Mouse (Mus musculus) stomach, embryonic 16.5 days (tissue): Measurements from ENCODE around the gene Nlrp6. TPM values are rescaled to one million over a fixed set of nuclear protein-coding genes. Genes with fewer than 3 reads are reported as not detected.
A peak's percentile ranks its signal among the peaks of the same experiment; 100 is the strongest.

Experiments used
- ATAC-seq: fragments of 200-750 bp; cut with Nextera tagmentation; 2 replicates; pipeline ENCODE4 v1.8.0; 2017; ENCODE audit warnings: moderate number of reproducible peaks, moderate TSS enrichment; ENCODE audit not compliant: insufficient read depth, low FRiP score
- H3K27ac ChIP-seq: fragments of 300-500 bp; sonication (generic); 2 replicates; pipeline ENCODE4 v1.5.1; 2014; ENCODE audit warnings: low read length
- H3K27me3 ChIP-seq: fragments of 300-500 bp; sonication (generic); 2 replicates; pipeline ENCODE4 v1.6.1; 2014; ENCODE audit warnings: low read length, control low read depth, mixed read lengths; ENCODE audit not compliant: control insufficient read depth, insufficient read depth
- H3K36me3 ChIP-seq: fragments of 300-500 bp; sonication (generic); 2 replicates; pipeline ENCODE4 v1.6.1; 2014; ENCODE audit warnings: low read length; ENCODE audit not compliant: control insufficient read depth, insufficient read depth
- H3K4me1 ChIP-seq: fragments of 300-500 bp; sonication (generic); 2 replicates; pipeline ENCODE4 v1.6.1; 2014; ENCODE audit warnings: low read length, control low read depth, mixed read lengths; ENCODE audit not compliant: control insufficient read depth, insufficient read depth
- H3K4me2 ChIP-seq: fragments of 300-500 bp; sonication (generic); 2 replicates; pipeline ENCODE4 v1.6.1; 2014; ENCODE audit warnings: low read depth, low read length, mixed read lengths
- H3K4me3 ChIP-seq: fragments of 300-500 bp; sonication (generic); replicated peaks from 2 replicates; pipeline ENCODE4 v1.5.1; 2014; ENCODE audit warnings: mild to moderate bottlenecking, low read length
- H3K9ac ChIP-seq: fragments of 300-500 bp; sonication (generic); 2 replicates; pipeline ENCODE4 v1.6.1; 2014; ENCODE audit warnings: low read length
- H3K9me3 ChIP-seq: fragments of 300-500 bp; sonication (generic); replicated peaks from 2 replicates; pipeline ENCODE4 v1.6.1; 2016; ENCODE audit warnings: low read length, control low read depth; ENCODE audit not compliant: control insufficient read depth
- WGBS: fragments of 180-500 bp; shearing (Covaris S2); extraction: QIAGEN DNeasy Blood & Tissue Kit; methylation state at CpG from one replicate; pipeline ENCODE4 v1.1.7; 2014; 5-methylcytosine and 5-hydroxymethylcytosine counted together
- polyA plus RNA-seq: library from polyadenylated mRNA; unstranded; fragments of >200 nt; fragmentation: Nextera tagmentation; extraction: Ambion mirVana; gene quantifications from 2 replicates; pipeline ENCODE4 v1.2.1, GENCODE M21; 2015

Gene Nlrp6
- polyA plus RNA-seq, 1 experiment from 2014 or later = 9.9 TPM

- peaks cover 10% of the 10 kb centered on the region; the same call in 1 of the 2 replicates for H3K36me3 ChIP-seq
- 81% methylated on average over 16 of the region's 16 CpGs for WGBS
- no peak within 1 kb of the TSS for H3K4me3 ChIP-seq
- peaks cover 46% of the 10 kb centered on the region for H3K4me1 ChIP-seq
- H3K9me3 ChIP-seq = no peaks in the 10 kb centered on the region
- H3K27ac ChIP-seq = peak within 1 kb of the TSS; percentile 63
- H3K9ac ChIP-seq = peak within 1 kb of the TSS; percentile 44
- peak within 1 kb of the TSS; percentile 11; the same call in 1 of the 2 replicates for H3K4me2 ChIP-seq
- ATAC-seq = no peak
- no peaks in the 10 kb centered on the region for H3K27me3 ChIP-seq
These were observed 29.3 kb downstream of the Nlrp6 start, which contains the start of gene Ifitm5 for GRCm38 (mm10) chr7:140949824-140950530. Ifitm5 (minus strand) TSS chr7:140950291.

GRCm38 (mm10) chr7:140951051-140951450, 30.3 kb downstream of the Nlrp6 start:
- H3K4me3 ChIP-seq = no peak overlapping the region
- H3K9ac ChIP-seq = peak overlapping the region; percentile 40
- no peak for ATAC-seq
- no peaks in the 10 kb centered on the region for H3K9me3 ChIP-seq
- peak overlapping the region; percentile 11; the same call in 1 of the 2 replicates for H3K4me2 ChIP-seq
- H3K36me3 ChIP-seq = peaks cover 7% of the 10 kb centered on the region; the same call in 1 of the 2 replicates
- H3K27me3 ChIP-seq = no peaks in the 10 kb centered on the region
- peaks cover 47% of the 10 kb centered on the region for H3K4me1 ChIP-seq
- WGBS = 29% methylated on average over 8 of the region's 8 CpGs
- peak overlapping the region; percentile 63 for H3K27ac ChIP-seq

GRCm38 (mm10) chr7:140951765-140952164, 31.1 kb downstream of the Nlrp6 start:
- peaks cover 7% of the 10 kb centered on the region; the same call in 1 of the 2 replicates for H3K36me3 ChIP-seq
- H3K4me2 ChIP-seq = no peak overlapping the region
- ATAC-seq = no peak
- 59% methylated on average over 6 of the region's 6 CpGs for WGBS
- no peaks in the 10 kb centered on the region for H3K9me3 ChIP-seq
- 0 out of 2 replicates have a peak overlapping the region, but pooled peaks have one; percentile 11 for H3K9ac ChIP-seq
- H3K27ac ChIP-seq = peak overlapping the region; percentile 63; the same call in 1 of the 2 replicates
- H3K27me3 ChIP-seq = no peaks in the 10 kb centered on the region
- H3K4me3 ChIP-seq = no peak overlapping the region
- H3K4me1 ChIP-seq = peaks cover 51% of the 10 kb centered on the region

GRCm38 (mm10) chr7:140952441-140952840, 31.7 kb downstream of the Nlrp6 start:
- H3K9ac ChIP-seq = no peak overlapping the region
- H3K27me3 ChIP-seq = no peaks in the 10 kb centered on the region
- no peak for ATAC-seq
- H3K4me2 ChIP-seq = no peak overlapping the region
- WGBS = 63% methylated on average over 7 of the region's 7 CpGs
- peak overlapping the region; percentile 23; the same call in 1 of the 2 replicates for H3K27ac ChIP-seq
- peaks cover 54% of the 10 kb centered on the region for H3K4me1 ChIP-seq
- no peaks in the 10 kb centered on the region for H3K9me3 ChIP-seq
- no peak overlapping the region for H3K4me3 ChIP-seq
- H3K36me3 ChIP-seq = peaks cover 7% of the 10 kb centered on the region; the same call in 1 of the 2 replicates

- Histone ChIP-seq H3K9ac (peak overlapping the region; percentile 84), H3K4me1 (peaks cover 54% of the 10 kb centered on the region), H3K4me3 (peak overlapping the region; percentile 72; the same call in 1 of the 2 replicates), H3K27ac (0 out of 2 replicates have a peak overlapping the region, but pooled peaks have one; percentile 11), H3K36me3 (peaks cover 7% of the 10 kb centered on the region; the same call in 1 of the 2 replicates), H3K9me3 (no peaks in the 10 kb centered on the region), H3K27me3 (no peaks in the 10 kb centered on the region), H3K4me2 (peak overlapping the region; percentile 92)
- 67% methylated on average over 11 of the region's 11 CpGs for WGBS
- ATAC-seq = no peak
These were observed 32.4 kb downstream of the Nlrp6 start for GRCm38 (mm10) chr7:140953133-140953532.

GRCm38 (mm10) chr7:140953800-140954732, 33.4 kb downstream of the Nlrp6 start:
- no peak for ATAC-seq

GRCm38 (mm10) chr7:140954733-140955071, 34.0 kb downstream of the Nlrp6 start:
- H3K4me1 ChIP-seq = peaks cover 54% of the 10 kb centered on the region

More at GRCm38 (mm10) chr7:140953800-140954732, 33.4 kb downstream of the Nlrp6 start:
- peaks cover under 1% of the 10 kb centered on the region; the same call in 1 of the 2 replicates for H3K36me3 ChIP-seq
- H3K4me2 ChIP-seq = peak overlapping the region; percentile 92
- WGBS = 40% methylated on average over 15 of the region's 15 CpGs
- H3K4me3 ChIP-seq = peak overlapping the region; percentile 72
- peak overlapping the region; percentile 84 for H3K9ac ChIP-seq
- peak overlapping the region; percentile 69 for H3K27ac ChIP-seq
- H3K27me3 ChIP-seq = no peaks in the 10 kb centered on the region
- no peaks in the 10 kb centered on the region for H3K9me3 ChIP-seq
- peaks cover 54% of the 10 kb centered on the region for H3K4me1 ChIP-seq

GRCm38 (mm10) chr7:140955342-140955741, 34.6 kb downstream of the Nlrp6 start:
- no peaks in the 10 kb centered on the region; the same call in 1 of the 2 replicates for H3K36me3 ChIP-seq
- peak overlapping the region; percentile 84 for H3K9ac ChIP-seq
- H3K4me3 ChIP-seq = peak overlapping the region; percentile 72
- H3K27ac ChIP-seq = peak overlapping the region; percentile 99
- H3K4me2 ChIP-seq = peak overlapping the region; percentile 92
- H3K9me3 ChIP-seq = no peaks in the 10 kb centered on the region
- H3K27me3 ChIP-seq = no peaks in the 10 kb centered on the region
- peaks cover 51% of the 10 kb centered on the region for H3K4me1 ChIP-seq
- WGBS = 1% methylated on average over 17 of the region's 17 CpGs
- ATAC-seq = peak; percentile 12; the same call in 1 of the 2 replicates

More at GRCm38 (mm10) chr7:140954733-140955071, 34.0 kb downstream of the Nlrp6 start:
- no peaks in the 10 kb centered on the region for H3K9me3 ChIP-seq
- no peaks in the 10 kb centered on the region; the same call in 1 of the 2 replicates for H3K36me3 ChIP-seq
- peak overlapping the region; percentile 99 for H3K27ac ChIP-seq
- ATAC-seq = no peak
- peak overlapping the region; percentile 92 for H3K4me2 ChIP-seq
- no peaks in the 10 kb centered on the region for H3K27me3 ChIP-seq
- H3K4me3 ChIP-seq = peak overlapping the region; percentile 72
- 1% methylated on average over 9 of the region's 9 CpGs for WGBS
- peak overlapping the region; percentile 84 for H3K9ac ChIP-seq
